Mouse (Mus musculus): ENCODE measurements around the gene Naa25.

GRCm38 (mm10) chr5:121462171-121462502 is 64.4 kb downstream of the Naa25 start:
- TF ChIP-seq CTCF (IDR thresholded peaks at IDR 0.05), result no peak
- no peak for TF ChIP-seq EP300 (IDR thresholded peaks at IDR 0.05)
